Mouse (Mus musculus) stomach, postnatal 0 days (tissue): ENCODE results near the gene Tm4sf20.

Experiments used
- CTCF ChIP-seq: IDR thresholded peaks from 2 replicates; pipeline ENCODE4 v1.5.1; 2016; ENCODE audit warnings: antibody characterized with exemption, low read depth, mild to moderate bottlenecking, moderate library complexity
- EP300 ChIP-seq: optimal IDR thresholded peaks from 2 replicates; pipeline ENCODE3; 2016; ENCODE audit warnings: antibody characterized with exemption

DNA sequence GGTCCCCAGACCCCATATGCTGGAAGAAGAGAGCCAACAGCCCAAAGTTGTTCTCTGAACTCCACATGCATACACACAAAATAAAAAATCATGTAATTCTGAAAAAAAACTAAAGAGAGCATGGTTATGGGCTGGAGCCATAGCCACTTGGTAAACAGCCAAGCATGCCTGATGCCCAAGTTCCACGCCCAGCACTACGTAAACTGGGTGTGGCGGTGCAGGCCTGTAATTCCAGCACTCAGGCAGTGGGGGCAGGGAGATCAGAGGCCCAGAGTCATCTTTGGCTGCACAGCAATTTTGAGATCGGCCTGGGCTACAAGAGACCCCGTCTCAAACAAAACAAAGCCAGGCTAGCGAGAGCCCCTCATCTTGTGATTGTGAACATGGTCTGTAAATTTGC lies 17.3 kb upstream of the Tm4sf20 start:
- 0 out of 2 replicates have a peak, but pooled peaks have one; percentile 12 for TF ChIP-seq CTCF
- no peak for TF ChIP-seq EP300
